Mouse (Mus musculus): Measurements from ENCODE around the gene Nfkbib.

DNA sequence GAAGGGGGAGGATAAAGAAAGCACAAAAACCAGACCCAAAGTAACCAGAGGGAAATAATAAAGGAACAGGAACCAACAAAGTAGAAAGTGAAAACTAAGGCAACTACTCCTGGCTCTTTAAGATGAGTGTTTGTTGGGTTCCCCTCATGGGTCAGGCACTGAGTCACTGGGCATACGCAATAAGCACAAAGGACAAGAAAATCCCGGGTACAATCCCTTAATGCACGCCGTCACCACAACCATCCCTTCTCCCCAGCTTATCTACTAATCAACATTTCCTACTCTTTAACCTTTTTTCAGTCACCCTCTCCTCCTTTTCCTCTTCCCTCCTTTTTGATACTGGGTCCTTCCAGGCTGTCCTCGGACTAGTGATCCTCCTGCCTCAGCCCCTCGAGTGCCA, 2.1 kb downstream of the Nfkbib start:
- TF ChIP-seq CTCF (IDR thresholded peaks at IDR 0.05; ENCODE audit: extremely low read depth, insufficient read length, insufficient replicate concordance, low read depth, low read length) (no peak), POLR2A (IDR thresholded peaks at IDR 0.05; ENCODE audit: low read depth, low read length) (no peak)

Measured in small intestine, adult 2 months (tissue).